Mouse (Mus musculus) megakaryocyte progenitor cell, adult 5-6 weeks (primary cell): ENCODE results near the gene Antxrl. TPM values are rescaled to one million over a fixed set of nuclear protein-coding genes. Genes with fewer than 3 reads are reported as not detected.

Experiments used
- ATAC-seq: replicated peaks from 2 replicates; pipeline ENCODE4 v1.8.0; 2016; ENCODE audit warnings: mild to moderate bottlenecking, moderate TSS enrichment, inconsistent platforms; ENCODE audit not compliant: poor library complexity
- total RNA-seq, 2 experiments: library from RNA; stranded (forward) in 1 of 2; stranded (reverse) in 1 of 2; fragments of 157-497, 149-512 nt in 1 of 2; fragments of 200-1000 nt in 1 of 2; gene quantifications; 2 replicates each; pipeline versions ENCODE4 v1.2.3 to v1.2.4; 2015 to 2017

Gene Antxrl
- total RNA-seq (2015) (not detected in 2 replicates), total RNA-seq (2017) (not detected in 2 replicates)

DNA sequence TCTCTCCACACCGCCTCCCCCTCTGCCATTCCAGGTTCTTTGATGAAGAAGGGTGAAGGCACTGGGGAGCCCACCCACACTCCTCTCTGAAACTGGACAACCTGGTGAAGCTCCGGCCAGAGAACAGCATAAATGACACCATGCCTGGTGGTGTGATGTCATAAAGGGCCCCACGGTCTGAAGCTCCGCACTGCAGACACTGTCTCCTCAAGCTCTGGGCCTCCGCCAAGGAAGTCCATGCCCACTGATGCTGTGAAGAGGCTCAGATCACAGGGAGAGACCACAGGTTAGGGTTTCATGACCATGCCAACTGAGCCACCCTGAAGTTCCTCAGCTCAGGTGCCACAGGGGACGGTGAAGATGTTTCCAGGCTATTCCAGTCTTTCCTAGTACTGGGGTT lies at the start of gene Antxrl:
Gene Antxrl, plus strand, starts transcription at position 192 of the 400 bp plus-strand sequence.
- no peak for ATAC-seq

DNA sequence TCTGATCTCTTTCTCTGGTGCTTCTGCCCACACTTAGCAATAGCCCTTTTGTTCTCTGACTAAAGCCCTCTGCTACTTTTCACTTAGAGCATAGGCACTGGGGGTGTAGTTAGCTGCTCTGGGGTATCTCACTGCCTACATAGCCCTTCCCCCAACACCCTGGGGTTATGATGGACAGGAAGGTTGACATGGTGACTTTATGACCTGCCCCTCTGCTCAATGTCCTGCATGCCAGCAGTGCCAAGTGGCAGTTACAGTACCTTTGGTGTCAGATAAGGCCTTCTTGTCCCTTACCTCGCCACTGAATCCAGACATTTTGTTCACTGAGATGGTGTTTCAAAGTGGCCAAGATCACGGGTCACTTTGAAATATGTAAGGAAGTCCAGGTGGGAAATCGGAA lies 37.4 kb upstream of the Antxrl start, which contains the start of gene Gm30083:
Gene Gm30083, minus strand, starts transcription at position 120 of the 400 bp plus-strand sequence.
- no peak for ATAC-seq

DNA sequence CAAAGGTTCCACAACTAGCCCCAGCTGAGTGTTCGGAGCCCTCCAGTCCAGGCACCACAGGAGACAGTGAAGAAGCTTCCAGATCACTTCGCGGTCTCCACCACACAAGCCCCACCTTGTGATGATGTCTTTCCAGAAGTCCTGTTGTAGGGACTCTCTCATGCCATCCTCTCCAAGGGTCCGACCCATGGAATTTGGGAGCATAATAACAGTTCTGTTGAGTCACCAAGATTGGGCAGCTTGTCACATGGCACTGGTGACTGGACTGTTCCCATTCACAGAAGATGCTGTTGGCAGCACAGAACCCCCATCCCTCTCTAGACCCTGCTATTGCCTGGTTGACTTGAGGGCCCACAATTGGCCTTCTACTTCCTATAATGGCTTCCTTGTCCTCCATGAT lies 36.1 kb upstream of the Antxrl start, which contains the start of gene Gm5460:
Gene Gm5460, plus strand, starts transcription at position 378 of the 400 bp plus-strand sequence.
- no peak for ATAC-seq

DNA sequence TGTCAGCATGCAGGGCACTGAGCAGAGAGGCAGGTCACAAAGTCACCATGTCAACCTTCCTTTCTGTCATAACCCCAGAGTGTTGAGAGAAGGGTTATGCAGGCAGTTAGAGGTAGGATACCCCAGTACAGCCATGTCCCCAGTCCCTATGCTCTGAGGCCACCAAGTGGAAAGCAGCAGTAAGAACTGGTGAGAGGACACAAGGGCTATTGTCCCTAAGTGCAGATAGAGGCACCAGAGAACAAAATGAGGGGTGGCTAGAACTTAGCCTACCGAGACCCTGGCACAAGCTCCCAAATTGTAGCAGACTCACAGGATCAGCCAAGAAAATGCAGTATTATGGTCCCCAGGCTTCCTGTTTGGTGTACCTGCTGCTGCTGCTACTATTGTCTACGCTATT lies 35.6 kb upstream of the Antxrl start:
- no peak for ATAC-seq

DNA sequence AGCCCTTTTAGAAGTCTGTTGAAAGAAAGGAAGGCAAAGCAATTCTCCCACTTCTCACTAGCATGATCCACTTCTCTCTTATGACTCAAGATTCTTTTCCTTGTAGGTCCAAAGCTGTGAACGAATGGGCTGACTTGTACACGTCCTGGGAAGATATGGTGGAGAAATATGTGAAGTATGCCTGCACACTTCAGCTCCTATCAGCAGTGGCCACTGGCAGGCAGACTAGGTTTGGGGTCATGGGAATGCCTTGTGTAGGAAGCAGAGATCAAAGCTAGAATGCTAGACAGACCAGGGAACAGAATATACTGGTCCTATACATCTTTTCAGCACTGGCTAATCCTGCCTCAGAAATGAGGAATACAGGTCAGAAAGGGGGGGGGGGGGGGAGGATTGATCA lies 25.8 kb upstream of the Antxrl start:
- no peak for ATAC-seq

DNA sequence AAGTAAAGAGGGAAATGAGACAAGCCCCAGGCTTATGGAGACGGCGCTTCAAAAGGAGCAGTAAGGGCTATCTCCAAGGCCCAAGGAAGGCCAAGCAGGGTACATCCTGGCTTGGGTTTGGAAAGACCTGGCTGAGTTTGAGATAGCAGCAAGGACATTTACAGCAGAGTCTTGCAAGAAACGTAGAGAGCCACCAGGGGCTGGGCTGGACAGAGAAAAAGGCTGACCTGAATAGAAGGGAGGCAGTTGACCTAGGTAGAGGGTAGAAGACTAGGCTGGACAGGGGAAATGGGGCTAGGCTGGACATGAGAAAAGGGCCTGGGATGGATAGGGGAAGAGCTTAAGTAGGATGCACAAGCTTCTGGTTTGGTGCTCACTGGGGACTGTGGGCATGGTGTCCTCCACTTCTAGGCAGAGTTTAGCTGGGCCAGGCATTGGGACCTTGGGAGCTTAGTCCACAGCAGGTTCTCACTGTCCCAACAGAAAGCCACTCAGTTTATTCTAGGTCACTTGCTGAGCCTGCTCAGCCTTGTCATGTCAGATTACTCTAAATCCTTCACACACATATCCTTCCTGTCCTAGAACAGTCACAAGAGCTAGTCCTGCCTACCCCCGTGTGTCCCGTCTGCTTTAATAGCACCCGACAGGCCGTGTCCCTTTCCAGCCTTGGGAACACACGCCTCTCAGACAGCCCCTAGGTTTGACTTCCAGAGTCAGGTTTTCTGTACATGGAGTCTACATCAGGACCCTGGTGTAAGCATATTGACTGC lies 18.5 kb upstream of the Antxrl start:
- no peak for ATAC-seq

DNA sequence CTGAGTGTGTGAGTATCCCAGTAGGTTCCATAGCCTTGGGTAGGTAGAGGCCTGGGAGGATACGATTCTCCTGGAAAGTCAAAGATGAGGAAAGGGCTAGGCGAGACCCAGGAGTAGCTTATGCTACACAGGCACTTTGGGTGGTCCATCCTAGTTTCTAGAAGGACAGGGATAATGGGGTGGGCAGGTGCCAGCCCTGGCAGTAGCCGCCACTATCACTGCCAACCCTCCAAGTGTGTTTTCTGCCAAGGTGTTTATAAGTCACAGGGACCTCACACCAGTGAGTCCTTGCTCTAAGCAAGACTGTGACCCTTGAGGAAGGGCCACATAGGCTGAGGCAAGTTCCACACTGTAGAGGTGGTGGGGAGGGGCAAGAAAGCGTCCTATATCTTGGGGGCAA lies 11.3 kb upstream of the Antxrl start:
- no peak for ATAC-seq

DNA sequence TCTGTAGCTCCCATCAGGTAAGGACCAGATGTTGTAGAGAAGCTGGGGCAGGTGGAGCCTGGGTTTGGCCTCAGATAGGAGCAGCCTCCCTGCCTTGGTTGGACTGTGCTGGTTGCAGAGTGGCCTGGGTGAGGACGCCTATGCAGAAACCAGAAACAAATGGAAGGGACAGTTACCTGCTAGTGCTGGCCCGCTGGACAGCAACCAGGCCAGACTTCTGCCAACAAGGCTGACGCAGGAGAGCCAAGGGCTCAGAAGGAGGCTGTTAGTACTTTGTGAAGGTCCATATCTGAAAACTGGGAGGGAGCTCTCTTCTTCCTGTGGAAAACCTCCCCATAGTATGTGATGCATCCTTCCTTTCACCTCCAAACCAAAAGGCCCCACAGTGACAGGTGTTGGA lies 9.2 kb upstream of the Antxrl start:
- ATAC-seq, result no peak

DNA sequence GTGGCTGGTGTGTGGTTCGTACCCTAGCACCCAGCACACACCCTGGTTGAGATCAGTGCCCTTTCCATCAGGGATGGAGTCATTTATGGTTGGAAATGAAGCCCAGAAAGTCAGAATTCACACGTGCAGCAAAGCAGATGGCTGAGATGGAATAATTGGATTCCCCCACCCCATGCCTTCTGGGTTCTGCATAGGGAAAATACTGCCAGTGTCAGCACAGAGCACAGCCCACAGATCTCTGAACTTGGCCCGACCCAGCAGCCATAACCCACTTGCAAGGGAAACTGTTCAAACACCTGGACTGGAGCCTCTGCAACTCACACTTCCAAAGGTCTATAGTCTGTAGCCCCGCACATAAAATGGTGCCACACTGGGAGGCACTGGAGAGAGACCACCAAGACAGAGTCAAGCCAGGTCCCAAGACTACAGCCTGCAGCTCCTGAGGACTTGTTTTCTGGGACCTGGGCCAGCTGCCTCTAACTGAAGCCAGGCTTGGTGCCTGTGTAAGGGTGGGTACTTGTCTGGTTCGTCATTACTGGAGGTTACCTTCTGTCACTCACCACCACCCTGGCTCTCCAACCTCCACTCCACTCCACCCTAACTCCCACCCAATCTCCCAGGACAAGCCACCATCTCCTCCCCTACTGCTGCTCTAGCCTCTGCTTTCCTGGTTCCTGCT lies 2.3 kb upstream of the Antxrl start:
- no peak for ATAC-seq

DNA sequence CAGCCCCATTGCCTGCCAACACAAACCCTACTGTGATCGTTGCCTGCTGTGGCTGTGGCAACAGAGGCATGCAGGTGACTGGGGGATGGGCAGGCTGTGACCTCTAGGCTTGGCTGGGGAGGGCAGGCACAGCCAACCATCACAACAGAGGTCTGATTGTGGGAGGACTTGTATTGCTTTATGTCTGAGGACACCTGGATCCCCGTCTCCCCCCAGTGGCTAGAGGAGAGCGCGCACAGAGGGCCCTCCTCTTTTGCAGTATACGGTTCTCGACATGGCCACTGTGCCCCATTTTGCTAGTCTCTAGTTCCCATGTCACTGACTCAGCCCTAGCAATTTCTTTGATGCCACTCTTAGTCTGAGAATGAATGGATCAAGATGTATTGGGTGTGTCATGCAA lies 19.2 kb downstream of the Antxrl start:
- ATAC-seq, result no peak

DNA sequence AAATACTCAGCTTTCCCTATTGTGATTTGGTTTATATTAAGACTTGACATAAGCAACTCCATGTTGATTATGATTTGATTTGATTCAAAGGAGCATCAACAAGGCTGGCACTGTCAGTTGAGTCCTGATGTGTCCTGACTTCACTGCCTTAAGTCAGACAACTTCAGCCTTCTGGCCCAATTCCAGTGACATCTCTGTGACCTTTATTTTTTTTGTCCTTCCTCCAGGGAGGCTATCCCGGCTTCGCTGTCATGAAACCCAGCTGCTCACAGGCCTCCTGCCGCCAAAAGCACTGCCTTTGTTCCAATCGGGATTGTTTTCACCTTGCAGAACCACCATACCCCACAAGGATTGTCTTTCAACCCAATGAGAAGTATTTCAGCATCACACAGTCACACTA lies 22.8 kb downstream of the Antxrl start:
- no peak for ATAC-seq

DNA sequence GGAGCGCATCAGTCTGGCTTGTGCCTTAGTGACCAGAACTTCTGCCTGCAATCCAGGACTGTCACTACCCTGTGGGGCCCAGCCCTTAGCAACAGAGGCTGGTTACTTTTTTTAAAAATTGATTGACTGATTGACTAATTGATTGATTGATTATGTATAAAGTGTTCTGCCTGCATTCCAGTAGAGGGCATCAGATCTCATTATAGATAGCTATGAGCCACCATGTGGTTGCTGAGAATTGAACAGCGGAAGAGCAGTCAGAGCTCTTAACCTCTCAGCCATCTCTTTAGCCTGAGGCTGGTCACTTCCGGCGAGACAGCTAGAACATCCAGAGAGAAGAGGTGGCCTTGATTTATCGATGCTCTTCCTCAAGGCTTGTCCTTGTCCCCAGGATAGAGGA lies 24.7 kb downstream of the Antxrl start:
- no peak for ATAC-seq

DNA sequence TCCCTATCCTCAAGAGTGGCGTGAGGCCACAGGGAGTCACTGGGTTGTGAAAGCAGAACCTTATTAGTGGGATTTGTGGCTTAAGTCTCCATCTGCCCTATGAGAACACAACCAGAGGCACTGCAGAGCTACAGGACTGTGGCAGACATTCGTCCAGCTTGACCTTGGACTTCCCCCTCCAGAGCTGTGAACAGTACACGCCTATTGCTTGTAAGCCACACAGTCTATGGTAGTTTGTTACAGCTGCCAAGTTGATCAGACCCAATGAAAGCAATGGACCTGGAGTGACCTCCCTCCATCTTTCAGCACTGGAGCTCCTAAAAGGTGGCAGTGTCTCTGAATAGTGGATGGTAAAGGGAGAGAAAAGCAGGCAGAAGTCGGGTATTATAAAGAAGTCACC lies 25.8 kb downstream of the Antxrl start:
- no peak for ATAC-seq

DNA sequence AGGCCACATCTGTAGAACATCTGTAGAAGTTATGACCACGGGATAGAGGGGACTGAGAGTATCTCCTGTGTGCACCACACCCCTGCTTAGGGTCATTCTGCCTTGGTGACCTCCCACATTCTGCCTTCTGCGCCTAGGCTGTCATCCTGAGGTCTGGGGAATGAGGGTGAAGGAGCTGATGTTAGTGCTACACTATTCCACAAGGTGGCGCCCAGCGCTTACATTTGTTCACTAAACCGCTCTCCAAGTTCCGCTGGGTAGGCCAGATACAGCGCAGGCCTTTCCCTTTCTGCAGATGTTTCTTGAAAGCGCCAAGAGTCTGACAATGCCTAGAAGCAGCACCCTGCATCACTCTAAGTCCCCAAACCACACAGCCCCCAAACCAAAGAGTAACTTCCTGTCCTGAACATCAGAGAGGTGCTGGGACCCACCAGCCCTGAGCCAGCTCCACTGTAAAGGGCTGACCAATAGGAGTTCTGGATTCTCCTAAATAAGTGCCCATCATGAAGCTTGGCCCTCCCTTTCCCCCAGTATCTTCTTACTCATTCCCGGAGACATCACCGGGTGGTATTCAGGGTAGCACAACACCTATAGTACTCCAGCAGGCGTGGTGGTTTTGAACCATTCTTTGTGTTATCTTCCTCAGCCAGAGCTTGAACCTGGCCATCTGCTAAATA lies 28.0 kb downstream of the Antxrl start:
- ATAC-seq, result peak; percentile 97

DNA sequence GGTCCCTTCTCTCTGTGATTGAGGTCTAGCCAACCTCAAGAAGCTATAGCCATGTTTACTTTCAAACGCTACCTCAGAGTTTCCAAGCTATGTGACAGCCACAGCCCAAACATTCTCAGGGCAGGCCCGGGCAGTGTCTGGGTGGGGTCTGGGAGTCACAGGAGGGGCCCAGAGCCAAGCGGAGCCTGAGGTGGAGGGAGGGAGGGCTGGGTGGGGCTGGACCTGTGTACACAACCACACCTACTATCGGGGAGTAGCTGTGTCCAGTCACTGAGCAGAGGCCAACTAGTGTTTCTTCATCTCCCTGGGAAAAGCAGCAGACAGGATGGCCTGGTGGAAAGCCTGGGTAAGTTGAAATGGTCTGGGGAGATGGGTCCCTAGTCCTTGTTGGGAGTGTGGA lies 33.2 kb downstream of the Antxrl start, which contains the start of gene Anxa8:
Gene Anxa8, plus strand, starts transcription at position 251 of the 400 bp plus-strand sequence.
- no peak for ATAC-seq

DNA sequence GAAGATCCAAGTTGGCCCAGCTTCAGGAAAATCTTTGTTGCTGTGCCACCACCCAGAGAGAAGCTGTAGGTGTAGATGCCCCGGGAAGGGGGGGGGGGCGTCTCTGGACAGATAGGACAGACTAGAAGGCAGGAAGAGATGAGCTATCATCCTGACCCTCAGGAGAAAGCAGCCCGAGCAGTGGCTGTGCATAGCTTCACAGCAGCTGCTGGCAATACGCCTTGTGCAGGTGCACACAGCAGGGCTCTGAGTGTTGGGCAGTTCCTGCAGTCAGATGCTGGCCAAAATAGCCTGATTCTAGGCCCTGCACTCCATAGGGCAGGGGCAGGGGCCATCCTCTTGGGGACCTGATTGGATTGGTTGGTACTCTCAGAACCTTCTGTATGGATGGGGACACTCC lies 34.3 kb downstream of the Antxrl start:
- ATAC-seq, result no peak

DNA sequence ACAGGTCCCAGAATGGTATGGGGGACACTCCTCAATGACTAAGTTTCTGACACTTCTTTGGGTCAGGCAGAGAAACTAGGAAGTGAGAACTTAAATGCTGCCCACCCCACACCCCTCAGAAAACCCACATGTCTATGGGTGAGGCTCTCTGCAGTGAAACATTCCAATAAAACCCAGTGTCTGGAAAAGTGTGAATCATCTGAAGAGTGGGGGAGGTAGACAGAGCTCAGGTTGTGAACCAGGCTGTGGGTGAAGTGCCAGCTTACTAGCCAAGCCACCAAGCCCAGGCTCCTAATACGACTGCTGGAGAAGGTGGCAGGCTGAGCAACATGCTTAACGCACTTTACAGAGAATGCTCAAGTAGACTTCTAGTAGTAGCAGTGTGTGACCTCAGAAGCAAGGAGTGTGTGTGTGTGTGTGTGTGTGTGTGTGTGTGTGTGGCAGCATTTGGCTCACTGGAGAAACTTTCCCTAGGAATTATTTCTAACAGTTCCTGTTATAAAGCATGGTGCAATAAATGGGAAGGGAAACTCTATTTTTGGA lies 35.4 kb downstream of the Antxrl start:
- no peak for ATAC-seq

DNA sequence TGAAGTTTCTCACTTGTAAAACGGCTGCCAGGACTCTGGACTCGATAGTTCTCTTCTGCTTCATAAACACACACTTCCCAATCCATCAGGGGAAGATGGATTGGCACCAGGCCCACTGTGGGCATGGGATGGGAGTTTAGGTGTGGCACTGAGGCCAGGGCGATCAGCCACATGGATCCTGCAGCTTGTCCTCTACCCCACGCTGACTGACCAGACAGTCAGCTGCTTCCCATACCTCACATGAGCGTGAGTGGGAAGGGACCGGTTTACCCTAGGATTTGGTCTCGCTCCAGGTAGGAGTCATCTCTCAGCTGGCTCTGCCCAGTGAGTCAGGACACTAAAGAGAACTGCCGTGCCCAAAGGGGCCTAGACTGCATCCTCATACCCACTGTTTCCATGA lies 37.3 kb downstream of the Antxrl start:
- no peak for ATAC-seq

DNA sequence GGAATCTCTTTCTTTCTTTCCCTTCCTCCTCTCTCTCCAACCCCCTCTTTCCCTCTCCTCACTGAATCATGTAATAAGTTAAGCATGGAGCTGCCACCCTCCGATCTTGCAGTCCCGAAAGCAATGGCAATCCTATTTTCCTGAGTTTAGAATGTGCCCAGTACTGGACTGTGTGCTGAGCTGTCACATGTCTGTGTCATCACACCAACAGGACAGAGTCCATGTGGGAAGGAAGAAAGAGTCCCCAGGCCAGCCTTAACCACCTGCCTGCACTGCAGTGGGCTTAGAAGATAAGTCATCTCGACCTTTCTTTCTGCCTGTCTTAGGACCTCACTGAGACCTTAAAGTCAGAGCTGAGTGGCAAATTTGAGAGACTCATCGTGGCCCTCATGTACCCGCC lies 39.0 kb downstream of the Antxrl start:
- no peak for ATAC-seq

DNA sequence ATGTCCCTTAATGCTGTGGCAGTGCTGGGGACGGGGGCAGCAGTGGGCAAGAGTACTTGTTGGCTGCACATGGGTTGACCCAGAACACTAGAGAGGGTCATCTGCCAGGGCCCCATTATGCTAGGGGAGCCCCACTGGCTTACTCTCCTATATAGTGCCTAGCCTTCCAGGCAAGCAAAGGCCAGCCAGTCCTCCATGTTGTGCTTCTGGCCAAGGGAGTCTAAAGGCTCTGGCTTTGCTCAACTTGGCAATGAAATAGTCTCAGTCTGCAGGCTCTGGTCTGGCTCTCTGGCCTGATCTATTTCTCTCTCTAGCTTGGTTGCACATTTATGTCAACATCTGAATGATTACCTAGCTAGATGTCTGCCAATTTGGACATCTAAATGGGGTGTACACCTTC lies 40.3 kb downstream of the Antxrl start:
- no peak for ATAC-seq

DNA sequence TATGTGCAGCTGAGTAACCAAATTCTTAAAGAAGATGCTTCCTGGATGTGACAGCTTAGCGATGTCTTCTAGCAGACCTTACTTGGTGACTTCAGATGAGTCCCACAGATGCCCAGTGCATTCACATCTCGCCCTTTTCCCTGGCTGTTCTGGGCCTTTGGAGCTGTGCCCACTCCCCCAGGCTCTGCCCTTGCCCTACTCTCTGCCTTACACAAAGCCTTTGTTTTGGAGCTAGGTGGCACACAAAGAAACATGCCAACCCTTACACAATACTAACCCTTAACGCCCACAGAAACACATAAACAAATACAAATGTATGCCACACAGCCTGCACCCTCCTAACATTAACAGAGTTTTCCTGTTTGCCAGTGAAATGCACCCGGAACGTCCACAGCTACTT lies 43.7 kb downstream of the Antxrl start:
- ATAC-seq, result no peak
